Mouse (Mus musculus): Measurements from ENCODE around the gene Crybg1. TPM values are rescaled to one million over a fixed set of nuclear protein-coding genes. Genes with fewer than 3 reads are reported as not detected.

Crybg1 gene
- polyA plus RNA-seq, 1 experiment: 4.2 TPM

DNA sequence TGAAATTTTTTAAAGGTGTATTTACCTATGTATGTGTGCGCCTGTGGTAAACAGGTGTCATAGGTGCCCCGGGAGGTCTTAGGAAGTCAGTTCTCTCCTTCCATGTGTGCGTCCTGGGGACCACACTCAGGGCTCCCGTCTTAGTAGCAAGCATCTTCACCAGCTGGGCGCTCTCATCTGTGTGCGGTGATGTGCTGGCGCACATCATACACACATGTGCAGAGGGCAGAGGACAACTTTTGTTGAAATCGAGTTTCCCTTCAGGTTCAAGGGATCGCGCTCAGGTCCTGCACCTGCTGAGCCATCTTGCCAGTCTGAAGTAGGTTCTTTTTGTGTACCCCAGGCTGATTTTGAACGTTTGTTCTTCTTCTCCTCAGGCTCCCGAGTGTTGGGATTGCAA is 232.5 kb downstream of the Crybg1 start:
- H3K27me3 ChIP-seq (ENCODE audit: control insufficient read depth, insufficient read depth, low read length, poor library complexity, severe bottlenecking): no peaks in the 10 kb centered on the region
- no peak overlapping the region for H3K4me3 ChIP-seq (ENCODE audit: low read depth, low read length)
- H3K9ac ChIP-seq (ENCODE audit: low read depth, poor library complexity, severe bottlenecking): no peak overlapping the region
- H3K36me3 ChIP-seq (ENCODE audit: control insufficient read depth, insufficient read depth, low read length, poor library complexity, severe bottlenecking): peaks cover 1% of the 10 kb centered on the region; the same call in 1 of the 2 replicates
- H3K27ac ChIP-seq (ENCODE audit: insufficient read depth, low read length): no peak overlapping the region
- H3K4me1 ChIP-seq (ENCODE audit: control insufficient read depth, insufficient read depth, low read length): peaks cover 2% of the 10 kb centered on the region
- H3K9me3 ChIP-seq (replicated peaks; ENCODE audit: control insufficient read depth, insufficient read depth, low read length, poor library complexity, severe bottlenecking): no peaks in the 10 kb centered on the region
- TF ChIP-seq EP300 (IDR thresholded peaks at IDR 0.05; ENCODE audit: insufficient read depth, low read depth, low read length) (no peak), POLR2A (IDR thresholded peaks at IDR 0.05; ENCODE audit: insufficient read depth, low read length) (no peak), CTCF (IDR thresholded peaks at IDR 0.05; ENCODE audit: low read depth, low read length) (no peak)

DNA sequence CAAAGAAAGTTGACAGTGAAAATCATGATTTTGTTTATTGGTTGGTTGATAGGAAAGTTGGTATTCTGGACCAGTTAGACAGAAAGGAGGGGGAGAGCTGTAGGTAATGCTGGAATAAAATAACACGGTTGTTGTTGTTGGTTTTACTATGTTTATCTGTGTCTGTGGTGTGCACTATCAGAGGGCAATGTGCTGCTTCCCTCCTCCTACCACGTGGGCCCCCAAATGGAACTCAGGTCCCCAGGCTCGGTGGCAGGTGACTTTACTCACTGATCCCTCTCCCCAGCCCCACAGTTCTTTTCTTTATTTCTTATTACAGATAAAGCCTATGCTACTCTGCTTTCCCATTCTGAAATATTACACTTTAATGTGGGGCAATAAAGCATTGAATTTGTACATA is 236.4 kb downstream of the Crybg1 start:
- Histone ChIP-seq H3K4me3 (ENCODE audit: low read depth, low read length) (no peak overlapping the region), H3K4me1 (ENCODE audit: control insufficient read depth, insufficient read depth, low read length) (peaks cover 2% of the 10 kb centered on the region), H3K27me3 (ENCODE audit: control insufficient read depth, insufficient read depth, low read length, poor library complexity, severe bottlenecking) (no peaks in the 10 kb centered on the region), H3K9me3 (replicated peaks; ENCODE audit: control insufficient read depth, insufficient read depth, low read length, poor library complexity, severe bottlenecking) (no peaks in the 10 kb centered on the region), H3K36me3 (ENCODE audit: control insufficient read depth, insufficient read depth, low read length, poor library complexity, severe bottlenecking) (no peaks in the 10 kb centered on the region), H3K9ac (ENCODE audit: low read depth, poor library complexity, severe bottlenecking) (no peak overlapping the region), H3K27ac (ENCODE audit: insufficient read depth, low read length) (no peak overlapping the region)
- no peak for TF ChIP-seq POLR2A (IDR thresholded peaks at IDR 0.05; ENCODE audit: insufficient read depth, low read length)
- TF ChIP-seq CTCF (IDR thresholded peaks at IDR 0.05; ENCODE audit: low read depth, low read length): no peak
- no peak for TF ChIP-seq EP300 (IDR thresholded peaks at IDR 0.05; ENCODE audit: insufficient read depth, low read depth, low read length)

DNA sequence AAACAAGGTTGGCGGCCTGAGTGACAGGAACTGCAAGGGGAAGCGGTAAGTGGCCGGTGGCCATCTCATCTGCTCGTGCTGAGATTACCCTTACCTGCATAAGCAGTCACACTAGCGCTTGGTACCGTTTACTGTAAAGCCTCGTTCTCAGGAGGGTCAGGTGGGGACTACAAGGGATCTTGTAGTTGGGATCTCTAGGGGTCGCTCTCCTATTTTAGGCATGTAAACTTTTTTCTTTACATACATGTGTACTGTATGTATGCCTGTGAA is 237.8 kb downstream of the Crybg1 start:
- H3K27ac ChIP-seq (ENCODE audit: insufficient read depth, low read length): no peak overlapping the region
- no peak overlapping the region for H3K9ac ChIP-seq (ENCODE audit: low read depth, poor library complexity, severe bottlenecking)
- peaks cover 2% of the 10 kb centered on the region for H3K4me1 ChIP-seq (ENCODE audit: control insufficient read depth, insufficient read depth, low read length)
- no peaks in the 10 kb centered on the region for H3K9me3 ChIP-seq (replicated peaks; ENCODE audit: control insufficient read depth, insufficient read depth, low read length, poor library complexity, severe bottlenecking)
- no peaks in the 10 kb centered on the region for H3K27me3 ChIP-seq (ENCODE audit: control insufficient read depth, insufficient read depth, low read length, poor library complexity, severe bottlenecking)
- TF ChIP-seq CTCF (IDR thresholded peaks at IDR 0.05; ENCODE audit: low read depth, low read length): no peak
- TF ChIP-seq EP300 (IDR thresholded peaks at IDR 0.05; ENCODE audit: insufficient read depth, low read depth, low read length): no peak
- TF ChIP-seq POLR2A (IDR thresholded peaks at IDR 0.05; ENCODE audit: insufficient read depth, low read length): no peak
- no peaks in the 10 kb centered on the region for H3K36me3 ChIP-seq (ENCODE audit: control insufficient read depth, insufficient read depth, low read length, poor library complexity, severe bottlenecking)
- no peak overlapping the region for H3K4me3 ChIP-seq (ENCODE audit: low read depth, low read length)

DNA sequence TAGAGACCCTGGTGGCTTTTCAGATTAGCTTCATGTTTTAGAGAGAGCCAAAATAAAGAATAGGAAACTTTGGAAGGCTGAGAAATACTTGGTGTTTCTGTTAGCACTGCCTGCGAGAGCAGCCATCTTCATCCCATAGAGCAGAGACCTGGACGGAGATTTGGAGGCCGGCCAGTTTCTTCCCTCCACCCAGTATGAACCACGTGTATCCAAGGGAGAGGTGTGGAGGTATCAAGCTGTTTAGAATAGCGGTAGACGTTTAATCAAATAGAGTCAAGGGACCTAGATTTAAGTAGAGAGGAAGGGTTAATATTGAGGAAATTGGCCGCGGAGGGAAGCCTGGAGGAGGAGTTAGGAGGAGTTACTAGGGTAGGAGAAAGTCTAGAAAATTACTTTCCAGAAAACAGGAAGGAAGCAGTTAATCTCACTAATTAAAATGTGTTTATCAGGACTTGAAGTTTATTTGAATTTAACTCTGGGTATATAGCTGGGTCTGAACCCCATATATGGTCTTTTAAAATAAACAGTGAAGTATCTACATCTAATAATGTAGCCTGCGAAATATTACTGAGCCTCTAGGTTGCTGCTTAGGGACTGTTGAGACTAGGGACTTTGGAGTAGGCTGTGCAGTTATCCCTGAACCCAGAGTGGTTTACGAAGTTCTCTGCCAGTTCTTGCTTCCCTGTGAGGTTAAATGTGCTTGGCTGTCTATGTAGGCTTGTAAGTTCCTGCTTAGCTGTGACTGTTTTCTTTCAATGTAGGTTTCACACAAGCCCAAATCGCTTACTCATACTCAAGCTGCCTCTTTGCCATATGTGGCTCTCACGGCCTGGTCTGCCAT is 238.4 kb downstream of the Crybg1 start:
- Histone ChIP-seq H3K4me3 (ENCODE audit: low read depth, low read length) (no peak overlapping the region), H3K27me3 (ENCODE audit: control insufficient read depth, insufficient read depth, low read length, poor library complexity, severe bottlenecking) (no peaks in the 10 kb centered on the region), H3K9me3 (replicated peaks; ENCODE audit: control insufficient read depth, insufficient read depth, low read length, poor library complexity, severe bottlenecking) (no peaks in the 10 kb centered on the region), H3K9ac (ENCODE audit: low read depth, poor library complexity, severe bottlenecking) (no peak overlapping the region), H3K36me3 (ENCODE audit: control insufficient read depth, insufficient read depth, low read length, poor library complexity, severe bottlenecking) (no peaks in the 10 kb centered on the region), H3K4me1 (ENCODE audit: control insufficient read depth, insufficient read depth, low read length) (no peaks in the 10 kb centered on the region), H3K27ac (ENCODE audit: insufficient read depth, low read length) (no peak overlapping the region)
- TF ChIP-seq POLR2A (IDR thresholded peaks at IDR 0.05; ENCODE audit: insufficient read depth, low read length) (no peak), EP300 (IDR thresholded peaks at IDR 0.05; ENCODE audit: insufficient read depth, low read depth, low read length) (no peak), CTCF (IDR thresholded peaks at IDR 0.05; ENCODE audit: low read depth, low read length) (no peak)

DNA sequence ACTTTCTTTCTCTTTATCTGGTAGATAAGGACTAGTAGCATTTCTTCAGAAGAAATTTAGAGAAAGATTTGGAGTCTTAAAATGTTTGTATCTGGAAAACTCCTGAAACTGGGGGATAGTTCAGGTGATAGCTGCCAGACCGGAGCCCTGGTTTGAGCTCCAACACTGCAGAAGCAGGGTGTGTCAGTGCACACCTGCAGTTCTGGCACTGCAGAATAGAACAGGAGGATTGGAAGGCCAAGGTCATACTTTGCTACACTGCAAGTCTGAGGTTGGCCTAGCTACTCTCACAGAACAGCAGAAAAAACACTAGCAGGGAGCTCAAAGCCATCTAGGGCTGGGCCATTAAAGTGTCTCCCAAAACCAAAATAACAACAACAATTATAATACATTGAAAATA is 244.1 kb downstream of the Crybg1 start:
- Histone ChIP-seq H3K27me3 (ENCODE audit: control insufficient read depth, insufficient read depth, low read length, poor library complexity, severe bottlenecking) (no peaks in the 10 kb centered on the region), H3K36me3 (ENCODE audit: control insufficient read depth, insufficient read depth, low read length, poor library complexity, severe bottlenecking) (no peaks in the 10 kb centered on the region), H3K9me3 (replicated peaks; ENCODE audit: control insufficient read depth, insufficient read depth, low read length, poor library complexity, severe bottlenecking) (no peaks in the 10 kb centered on the region), H3K4me1 (ENCODE audit: control insufficient read depth, insufficient read depth, low read length) (no peaks in the 10 kb centered on the region), H3K4me3 (ENCODE audit: low read depth, low read length) (no peak overlapping the region), H3K9ac (ENCODE audit: low read depth, poor library complexity, severe bottlenecking) (no peak overlapping the region), H3K27ac (ENCODE audit: insufficient read depth, low read length) (no peak overlapping the region)
- TF ChIP-seq CTCF (IDR thresholded peaks at IDR 0.05; ENCODE audit: low read depth, low read length) (no peak), EP300 (IDR thresholded peaks at IDR 0.05; ENCODE audit: insufficient read depth, low read depth, low read length) (no peak), POLR2A (IDR thresholded peaks at IDR 0.05; ENCODE audit: insufficient read depth, low read length) (no peak)

DNA sequence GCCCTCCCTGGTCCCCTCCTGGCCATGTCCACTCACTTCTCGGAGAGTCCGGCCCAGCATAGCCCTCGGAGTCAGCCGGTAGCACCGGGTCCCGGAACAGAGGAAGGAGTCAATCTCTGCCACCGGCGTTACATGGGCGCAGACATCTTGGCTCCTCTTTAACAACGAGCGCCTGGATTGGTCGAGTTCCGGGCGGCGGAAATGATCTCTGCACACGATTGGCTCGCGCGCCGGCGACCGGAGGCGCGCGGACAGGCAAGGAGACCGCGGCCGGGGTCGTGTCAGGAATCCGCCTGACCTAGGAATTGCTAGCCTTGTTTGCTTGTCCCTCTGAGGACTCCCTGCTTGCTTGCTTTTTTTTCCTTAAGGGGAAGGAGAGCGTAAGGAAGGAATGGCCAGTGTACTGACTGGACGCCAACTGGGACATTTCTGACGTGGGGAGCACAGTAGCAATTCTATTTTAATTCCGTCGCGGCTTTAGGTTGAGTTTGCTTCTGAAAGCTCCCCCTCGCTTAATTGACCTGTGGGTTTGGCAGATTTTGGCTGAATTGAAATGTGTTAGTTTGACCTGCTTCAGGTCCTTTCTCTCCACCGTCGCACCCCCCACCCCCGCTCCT is 247.0 kb downstream of the Crybg1 start, which contains the start of the genes Qrsl1 and Rtn4ip1:
Qrsl1 (minus strand) TSS at position 168 of the 617 bp plus-strand sequence.
Rtn4ip1 (plus strand) TSS at position 230 of the 617 bp plus-strand sequence.
- Histone ChIP-seq H3K36me3 (ENCODE audit: control insufficient read depth, insufficient read depth, low read length, poor library complexity, severe bottlenecking) (no peaks in the 10 kb centered on the region), H3K27me3 (ENCODE audit: control insufficient read depth, insufficient read depth, low read length, poor library complexity, severe bottlenecking) (no peaks in the 10 kb centered on the region), H3K4me3 (ENCODE audit: low read depth, low read length) (peak within 1 kb of the TSS; percentile 82), H3K4me1 (ENCODE audit: control insufficient read depth, insufficient read depth, low read length) (no peaks in the 10 kb centered on the region), H3K9me3 (replicated peaks; ENCODE audit: control insufficient read depth, insufficient read depth, low read length, poor library complexity, severe bottlenecking) (no peaks in the 10 kb centered on the region), H3K27ac (ENCODE audit: insufficient read depth, low read length) (peak within 1 kb of the TSS; percentile 92), H3K9ac (ENCODE audit: low read depth, poor library complexity, severe bottlenecking) (peak within 1 kb of the TSS; percentile 78)
- TF ChIP-seq POLR2A (IDR thresholded peaks at IDR 0.05; ENCODE audit: insufficient read depth, low read length): no peak
- no peak for TF ChIP-seq CTCF (IDR thresholded peaks at IDR 0.05; ENCODE audit: low read depth, low read length)

Measured in ES-Bruce4 (cell line).